Mouse (Mus musculus): ENCODE data around the gene Arl4d. TPM values are rescaled to one million over a fixed set of nuclear protein-coding genes. Genes with fewer than 3 reads are reported as not detected.

Arl4d gene
- polyA plus RNA-seq, 1 experiment = 27.9 TPM

- WGBS = 88% methylated on average over 28 of the region's 28 CpGs
- TF ChIP-seq POLR2A (IDR thresholded peaks at IDR 0.05; ENCODE audit: low read depth, low read length) = no peak
- TF ChIP-seq CTCF (IDR thresholded peaks at IDR 0.05; ENCODE audit: extremely low read depth, insufficient read length, insufficient replicate concordance, low read depth, low read length) = no peak
- H3K4me1 ChIP-seq (ENCODE audit: control insufficient read depth, insufficient read depth, insufficient read length, low read length) = peaks cover 26% of the 10 kb centered on the region
- peak overlapping the region; percentile 47 for H3K27ac ChIP-seq (ENCODE audit: insufficient read depth, low read depth, low read length)
- peaks cover 9% of the 10 kb centered on the region for H3K36me3 ChIP-seq (ENCODE audit: control insufficient read depth, insufficient read depth, low read length)
- no peaks in the 10 kb centered on the region for H3K27me3 ChIP-seq (ENCODE audit: control insufficient read depth, insufficient read depth, low read length)
- H3K4me3 ChIP-seq (ENCODE audit: low read depth, low read length) = peak overlapping the region; percentile 52
Measured at GRCm38 (mm10) chr11:101666626-101667345, 1.4 kb downstream of the Arl4d start.

- H3K27ac ChIP-seq (ENCODE audit: insufficient read depth, low read depth, low read length) = peak overlapping the region; percentile 75
- peaks cover 9% of the 10 kb centered on the region for H3K36me3 ChIP-seq (ENCODE audit: control insufficient read depth, insufficient read depth, low read length)
- 67% methylated on average over 14 of the region's 14 CpGs for WGBS
- TF ChIP-seq POLR2A (IDR thresholded peaks at IDR 0.05; ENCODE audit: low read depth, low read length) = no peak
- no peak for TF ChIP-seq CTCF (IDR thresholded peaks at IDR 0.05; ENCODE audit: extremely low read depth, insufficient read length, insufficient replicate concordance, low read depth, low read length)
- H3K4me1 ChIP-seq (ENCODE audit: control insufficient read depth, insufficient read depth, insufficient read length, low read length) = peaks cover 21% of the 10 kb centered on the region
- H3K4me3 ChIP-seq (ENCODE audit: low read depth, low read length) = peak overlapping the region; percentile 33; the same call in 1 of the 2 replicates
- no peaks in the 10 kb centered on the region for H3K27me3 ChIP-seq (ENCODE audit: control insufficient read depth, insufficient read depth, low read length)
Measured at GRCm38 (mm10) chr11:101667871-101668532, 2.7 kb downstream of the Arl4d start.

GRCm38 (mm10) chr11:101668546-101669261 lies 3.4 kb downstream of the Arl4d start:
- peaks cover 20% of the 10 kb centered on the region for H3K4me1 ChIP-seq (ENCODE audit: control insufficient read depth, insufficient read depth, insufficient read length, low read length)
- peak overlapping the region; percentile 75 for H3K27ac ChIP-seq (ENCODE audit: insufficient read depth, low read depth, low read length)
- H3K36me3 ChIP-seq (ENCODE audit: control insufficient read depth, insufficient read depth, low read length) = peaks cover 9% of the 10 kb centered on the region
- TF ChIP-seq CTCF (IDR thresholded peaks at IDR 0.05; ENCODE audit: extremely low read depth, insufficient read length, insufficient replicate concordance, low read depth, low read length) (no peak), POLR2A (IDR thresholded peaks at IDR 0.05; ENCODE audit: low read depth, low read length) (no peak)
- peak overlapping the region; percentile 33; the same call in 1 of the 2 replicates for H3K4me3 ChIP-seq (ENCODE audit: low read depth, low read length)
- H3K27me3 ChIP-seq (ENCODE audit: control insufficient read depth, insufficient read depth, low read length) = no peaks in the 10 kb centered on the region
- WGBS = 43% methylated on average over 13 of the region's 13 CpGs

- Histone ChIP-seq H3K4me3 (ENCODE audit: low read depth, low read length) (no peak overlapping the region), H3K36me3 (ENCODE audit: control insufficient read depth, insufficient read depth, low read length) (peaks cover 9% of the 10 kb centered on the region), H3K4me1 (ENCODE audit: control insufficient read depth, insufficient read depth, insufficient read length, low read length) (peaks cover 31% of the 10 kb centered on the region), H3K27me3 (ENCODE audit: control insufficient read depth, insufficient read depth, low read length) (no peaks in the 10 kb centered on the region), H3K27ac (ENCODE audit: insufficient read depth, low read depth, low read length) (no peak overlapping the region)
- WGBS = 43% methylated on average over 1 of the region's 1 CpGs
- TF ChIP-seq POLR2A (IDR thresholded peaks at IDR 0.05; ENCODE audit: low read depth, low read length) (no peak), CTCF (IDR thresholded peaks at IDR 0.05; ENCODE audit: extremely low read depth, insufficient read length, insufficient replicate concordance, low read depth, low read length) (no peak)
Measured at GRCm38 (mm10) chr11:101670334-101670733, 5.0 kb downstream of the Arl4d start.

GRCm38 (mm10) chr11:101671255-101671654 lies 5.9 kb downstream of the Arl4d start:
- TF ChIP-seq POLR2A (IDR thresholded peaks at IDR 0.05; ENCODE audit: low read depth, low read length) (no peak), CTCF (IDR thresholded peaks at IDR 0.05; ENCODE audit: extremely low read depth, insufficient read length, insufficient replicate concordance, low read depth, low read length) (no peak)
- Histone ChIP-seq H3K4me1 (ENCODE audit: control insufficient read depth, insufficient read depth, insufficient read length, low read length) (peaks cover 33% of the 10 kb centered on the region), H3K27me3 (ENCODE audit: control insufficient read depth, insufficient read depth, low read length) (no peaks in the 10 kb centered on the region), H3K4me3 (ENCODE audit: low read depth, low read length) (no peak overlapping the region), H3K27ac (ENCODE audit: insufficient read depth, low read depth, low read length) (no peak overlapping the region), H3K36me3 (ENCODE audit: control insufficient read depth, insufficient read depth, low read length) (peaks cover 9% of the 10 kb centered on the region)
- 82% methylated on average over 4 of the region's 4 CpGs for WGBS

- TF ChIP-seq CTCF (IDR thresholded peaks at IDR 0.05; ENCODE audit: extremely low read depth, insufficient read length, insufficient replicate concordance, low read depth, low read length) (no peak), POLR2A (IDR thresholded peaks at IDR 0.05; ENCODE audit: low read depth, low read length) (no peak)
- Histone ChIP-seq H3K27me3 (ENCODE audit: control insufficient read depth, insufficient read depth, low read length) (no peaks in the 10 kb centered on the region), H3K27ac (ENCODE audit: insufficient read depth, low read depth, low read length) (peak overlapping the region; percentile 87), H3K36me3 (ENCODE audit: control insufficient read depth, insufficient read depth, low read length) (no peaks in the 10 kb centered on the region), H3K4me3 (ENCODE audit: low read depth, low read length) (peak overlapping the region; percentile 34), H3K4me1 (ENCODE audit: control insufficient read depth, insufficient read depth, insufficient read length, low read length) (peaks cover 30% of the 10 kb centered on the region)
- 10% methylated on average over 16 of the region's 16 CpGs for WGBS
Measured at GRCm38 (mm10) chr11:101673010-101673642, 7.8 kb downstream of the Arl4d start.
